Mouse (Mus musculus): ENCODE measurements around the gene Fam117a. TPM values are rescaled to one million over a fixed set of nuclear protein-coding genes. Genes with fewer than 3 reads are reported as not detected.

Fam117a gene
- 89.7 TPM for total RNA-seq (2023)

GRCm38 (mm10) chr11:95336568-95337128 is at the start of gene Fam117a:
Gene Fam117a, plus strand, starts transcription at chr11:95337018.

GRCm38 (mm10) chr11:95310007-95310647 is 26.7 kb upstream of the Fam117a start, which contains the start of gene Kat7:
Gene Kat7, minus strand, starts transcription at chr11:95310246.

GRCm38 (mm10) chr11:95384319-95384972 is 47.6 kb downstream of the Fam117a start, which contains the start of gene Slc35b1:
Gene Slc35b1, plus strand, starts transcription at chr11:95384692.

GRCm38 (mm10) chr11:95413641-95414535 is 77.1 kb downstream of the Fam117a start, which contains the start of gene Spop:
Gene Spop, plus strand, starts transcription at chr11:95414080.

Other genes with a start within 250 kb of the Fam117a start
- gene Dlx3, start 216.9 kb upstream of the Fam117a start, total RNA-seq (2023): not detected
- gene Dlx4, start 190.8 kb upstream of the Fam117a start, total RNA-seq (2023): not detected
- not detected for gene Tac4, start 75.5 kb upstream of the Fam117a start, total RNA-seq (2023)
- gene Kat7, start 26.8 kb upstream of the Fam117a start, total RNA-seq (2023): 90.8 TPM
- 48.9 TPM for gene Slc35b1, start 47.7 kb downstream of the Fam117a start, total RNA-seq (2023)
- 76.1 TPM for gene Spop, start 77.1 kb downstream of the Fam117a start, total RNA-seq (2023)
- not detected for gene Nxph3, start 177.6 kb downstream of the Fam117a start, total RNA-seq (2023)

Measured in CD8-positive naive resting alpha-beta T cell, adult 57 days (primary cell).